Mouse (Mus musculus): Measurements from ENCODE around the gene Tia1. TPM values are rescaled to one million over a fixed set of nuclear protein-coding genes. Genes with fewer than 3 reads are reported as not detected.

Tia1 gene
- polyA plus RNA-seq, 1 experiment from 2014 or later: 110 TPM

DNA sequence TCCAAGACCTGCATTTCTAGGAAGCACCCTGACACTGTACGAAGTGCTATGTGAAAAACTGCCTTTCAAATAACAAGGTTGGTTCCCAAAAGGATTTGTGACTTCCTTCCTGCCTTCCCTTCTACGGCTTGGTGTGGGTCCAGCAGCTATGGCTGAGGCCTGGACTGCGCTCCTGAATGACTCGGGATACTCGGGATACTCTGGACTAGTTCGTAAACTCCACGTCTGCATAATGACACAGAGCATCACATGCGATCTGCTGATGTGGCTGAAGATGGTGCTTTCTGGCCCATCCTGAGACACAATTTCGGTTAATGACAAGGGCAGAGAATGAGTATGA, 67.7 kb downstream of the Tia1 start:
- Histone ChIP-seq H3K27ac (ENCODE audit: low read length) (peak overlapping the region; percentile 57), H3K9ac (ENCODE audit: low read depth, low read length) (peak overlapping the region; percentile 56), H3K4me3 (ENCODE audit: low read length) (peak overlapping the region; percentile 38), H3K4me1 (ENCODE audit: control insufficient read depth, insufficient read depth, low read length) (peaks cover 9% of the 10 kb centered on the region), H3K36me3 (ENCODE audit: control insufficient read depth, insufficient read depth, low read length) (no peaks in the 10 kb centered on the region), H3K27me3 (replicated peaks; ENCODE audit: control insufficient read depth, insufficient read depth, low read length) (no peaks in the 10 kb centered on the region), H3K4me2 (ENCODE audit: low read depth, low read length) (peak overlapping the region; percentile 53), H3K9me3 (ENCODE audit: control insufficient read depth, low read length) (no peaks in the 10 kb centered on the region)
- peak; percentile 43 for ATAC-seq
- WGBS: 15% methylated on average over 9 of the region's 9 CpGs

DNA sequence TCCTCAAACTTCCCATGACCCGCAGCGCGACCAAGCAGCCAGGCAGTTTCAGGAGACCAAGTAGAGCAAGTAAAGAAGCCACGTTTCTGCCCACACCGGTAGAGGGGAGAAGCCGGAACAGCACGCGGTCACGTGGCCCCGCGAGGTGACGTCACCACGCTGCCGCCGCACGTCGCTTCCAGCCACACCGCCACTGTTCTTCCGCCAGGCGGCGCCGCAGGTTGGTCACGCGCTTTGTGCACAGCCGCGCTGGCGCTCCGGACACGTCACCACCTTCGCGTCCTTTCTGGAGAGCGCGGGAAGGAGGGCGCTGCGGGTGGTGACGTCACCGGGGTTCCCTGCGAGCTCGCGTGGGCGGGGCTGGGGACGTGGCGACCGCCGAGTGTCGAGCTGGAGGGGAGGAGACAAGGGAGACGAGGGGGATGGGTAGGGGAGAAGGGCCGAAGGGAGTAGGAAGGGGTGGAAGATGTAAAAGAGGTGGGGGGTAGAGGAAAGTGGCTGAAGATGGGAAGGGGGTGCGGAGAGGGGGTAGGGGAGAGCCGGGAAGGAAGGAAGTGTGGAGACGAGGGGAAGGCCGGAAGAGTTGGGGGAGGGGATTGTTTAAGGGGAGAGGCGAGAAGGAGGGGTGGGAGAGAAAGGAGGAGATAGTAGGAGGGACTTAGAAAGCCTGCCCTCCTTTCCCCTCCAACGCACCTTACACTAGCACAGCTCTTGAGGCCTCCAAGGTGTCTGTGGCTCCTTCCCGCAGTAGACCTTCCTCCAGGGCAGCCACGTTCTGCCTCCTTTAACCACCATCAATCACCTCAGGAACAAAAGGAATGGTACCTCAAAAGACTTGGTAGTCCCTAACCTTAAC, 68.3 kb downstream of the Tia1 start:
- 0% methylated on average over 56 of the region's 56 CpGs for WGBS
- H3K27ac ChIP-seq (ENCODE audit: low read length): peak overlapping the region; percentile 89

DNA sequence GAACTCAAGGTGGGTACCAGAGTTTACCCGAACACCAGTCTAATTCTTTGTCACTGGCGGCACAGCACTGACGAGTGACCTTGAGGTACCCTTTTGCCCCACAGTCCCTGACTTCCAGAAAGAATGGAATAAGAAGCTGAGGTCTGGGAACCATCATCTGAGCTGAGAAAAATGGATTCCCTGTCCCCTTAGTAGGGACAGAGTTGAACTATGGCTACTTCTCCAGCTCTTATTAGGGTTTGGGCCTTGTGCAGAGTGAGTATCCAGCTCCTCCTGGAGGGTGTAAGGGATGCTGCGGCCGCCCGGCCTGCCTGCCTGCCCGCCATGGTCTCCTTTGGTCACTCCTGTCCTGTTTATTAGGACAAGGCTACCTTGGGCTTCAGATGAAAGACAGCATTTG, 69.1 kb downstream of the Tia1 start:
- 43% methylated on average over 7 of the region's 7 CpGs for WGBS
- peak; percentile 6; the same call in 1 of the 2 replicates for ATAC-seq
- H3K4me2 ChIP-seq (ENCODE audit: low read depth, low read length): peak overlapping the region; percentile 60

More for the DNA sequence above, 68.3 kb downstream of the Tia1 start:
- H3K27me3 ChIP-seq (replicated peaks; ENCODE audit: control insufficient read depth, insufficient read depth, low read length): no peaks in the 10 kb centered on the region
- H3K9ac ChIP-seq (ENCODE audit: low read depth, low read length): peak overlapping the region; percentile 73
- peak; percentile 94 for ATAC-seq
- peaks cover 11% of the 10 kb centered on the region for H3K4me1 ChIP-seq (ENCODE audit: control insufficient read depth, insufficient read depth, low read length)
- H3K4me2 ChIP-seq (ENCODE audit: low read depth, low read length): peak overlapping the region; percentile 60
- H3K9me3 ChIP-seq (ENCODE audit: control insufficient read depth, low read length): no peaks in the 10 kb centered on the region
- no peaks in the 10 kb centered on the region for H3K36me3 ChIP-seq (ENCODE audit: control insufficient read depth, insufficient read depth, low read length)
- H3K4me3 ChIP-seq (ENCODE audit: low read length): peak overlapping the region; percentile 38

DNA sequence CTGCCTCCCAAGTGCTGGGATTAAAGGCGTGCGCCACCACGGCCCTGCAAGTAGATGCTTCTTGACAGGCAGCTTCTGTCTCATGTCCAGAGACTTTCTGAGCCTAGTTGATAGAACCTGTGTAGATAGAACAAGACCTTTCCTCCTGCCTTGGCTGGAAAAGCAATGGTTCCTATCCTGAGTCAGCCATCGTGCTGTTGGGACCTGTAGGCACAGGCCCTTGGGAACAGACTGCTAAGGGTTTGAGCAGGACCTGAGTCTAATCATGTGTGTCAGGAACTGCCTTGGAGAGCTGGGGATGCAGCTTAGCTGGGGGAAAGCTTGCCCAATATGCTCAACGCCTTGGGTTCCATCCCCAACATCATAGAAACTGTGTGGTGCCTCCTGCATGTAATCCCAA, 70.1 kb downstream of the Tia1 start:
- Histone ChIP-seq H3K9ac (ENCODE audit: low read depth, low read length) (no peak overlapping the region), H3K27ac (ENCODE audit: low read length) (no peak overlapping the region), H3K4me3 (ENCODE audit: low read length) (no peak overlapping the region), H3K4me1 (ENCODE audit: control insufficient read depth, insufficient read depth, low read length) (peaks cover 21% of the 10 kb centered on the region), H3K36me3 (ENCODE audit: control insufficient read depth, insufficient read depth, low read length) (no peaks in the 10 kb centered on the region), H3K4me2 (ENCODE audit: low read depth, low read length) (no peak overlapping the region), H3K9me3 (ENCODE audit: control insufficient read depth, low read length) (no peaks in the 10 kb centered on the region), H3K27me3 (replicated peaks; ENCODE audit: control insufficient read depth, insufficient read depth, low read length) (no peaks in the 10 kb centered on the region)
- 94% methylated on average over 5 of the region's 5 CpGs for WGBS
- ATAC-seq: no peak

More for the DNA sequence above, 69.1 kb downstream of the Tia1 start:
- peak overlapping the region; percentile 38 for H3K4me3 ChIP-seq (ENCODE audit: low read length)
- H3K4me1 ChIP-seq (ENCODE audit: control insufficient read depth, insufficient read depth, low read length): peaks cover 16% of the 10 kb centered on the region
- H3K27me3 ChIP-seq (replicated peaks; ENCODE audit: control insufficient read depth, insufficient read depth, low read length): no peaks in the 10 kb centered on the region
- no peaks in the 10 kb centered on the region for H3K36me3 ChIP-seq (ENCODE audit: control insufficient read depth, insufficient read depth, low read length)
- H3K9ac ChIP-seq (ENCODE audit: low read depth, low read length): peak overlapping the region; percentile 73
- peak overlapping the region; percentile 89 for H3K27ac ChIP-seq (ENCODE audit: low read length)
- H3K9me3 ChIP-seq (ENCODE audit: control insufficient read depth, low read length): no peaks in the 10 kb centered on the region

DNA sequence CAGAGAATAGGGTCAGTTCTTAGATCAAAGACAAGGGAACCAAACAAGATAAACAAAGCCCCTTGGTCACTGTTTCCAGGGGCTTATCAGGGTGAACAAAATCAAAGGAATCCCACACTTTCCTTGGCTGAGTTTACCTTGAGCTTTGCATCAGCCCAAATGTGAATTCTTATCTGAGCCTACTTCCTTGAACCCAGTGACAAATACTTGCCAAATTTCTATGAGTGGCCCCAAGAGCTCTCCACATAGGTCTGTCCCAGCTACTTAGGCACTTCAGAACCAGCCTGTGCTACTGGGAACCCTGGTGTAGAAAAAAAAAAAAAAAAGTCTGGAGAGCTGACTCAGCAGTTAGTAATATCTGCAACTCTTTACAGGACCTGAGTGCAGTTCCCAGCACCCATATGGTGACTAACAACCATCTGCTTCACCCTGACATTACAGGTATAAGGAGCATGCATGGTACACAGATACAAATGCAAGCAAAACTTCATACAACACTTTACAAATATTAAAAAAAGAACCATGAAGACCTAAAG, 70.7 kb downstream of the Tia1 start:
- Histone ChIP-seq H3K4me3 (ENCODE audit: low read length) (no peak overlapping the region), H3K27ac (ENCODE audit: low read length) (no peak overlapping the region), H3K27me3 (replicated peaks; ENCODE audit: control insufficient read depth, insufficient read depth, low read length) (no peaks in the 10 kb centered on the region), H3K4me1 (ENCODE audit: control insufficient read depth, insufficient read depth, low read length) (peaks cover 27% of the 10 kb centered on the region), H3K36me3 (ENCODE audit: control insufficient read depth, insufficient read depth, low read length) (no peaks in the 10 kb centered on the region), H3K9ac (ENCODE audit: low read depth, low read length) (no peak overlapping the region), H3K9me3 (ENCODE audit: control insufficient read depth, low read length) (no peaks in the 10 kb centered on the region), H3K4me2 (ENCODE audit: low read depth, low read length) (no peak overlapping the region)
- ATAC-seq: no peak

DNA sequence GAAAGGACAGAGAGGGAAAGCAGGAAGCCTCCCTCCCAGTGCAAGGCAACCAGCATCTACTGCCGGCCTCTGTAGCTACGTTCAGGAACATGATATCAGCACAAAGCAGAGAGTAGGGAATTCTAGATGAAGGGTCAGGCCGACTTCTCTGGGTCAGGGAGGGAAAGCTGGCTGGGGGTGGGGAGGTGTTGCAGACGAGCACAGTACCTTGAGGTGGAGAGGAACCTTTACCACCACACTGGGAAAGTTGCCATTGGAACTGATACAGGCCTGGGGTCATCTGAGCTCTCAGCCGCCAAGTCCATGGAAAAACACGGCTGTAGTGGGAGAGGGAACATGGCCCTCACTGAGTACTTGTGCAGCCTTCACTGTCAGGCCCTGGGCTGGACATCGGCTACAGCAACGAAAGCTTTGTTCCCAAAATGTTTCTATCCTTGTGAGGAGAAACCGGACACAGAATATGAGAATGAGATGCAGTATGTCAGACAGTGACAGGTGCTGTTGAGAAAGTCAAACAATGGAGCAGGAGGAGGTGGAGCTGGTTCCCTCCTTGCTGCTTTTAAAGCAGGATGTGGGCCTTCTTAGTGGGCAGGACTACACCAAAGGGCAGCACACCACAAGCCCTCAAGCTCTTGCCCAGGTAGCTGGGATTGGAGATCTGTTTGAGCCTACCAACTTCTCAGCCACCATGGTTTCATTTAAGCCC, 71.6 kb downstream of the Tia1 start:
- H3K4me2 ChIP-seq (ENCODE audit: low read depth, low read length): no peak overlapping the region
- H3K4me1 ChIP-seq (ENCODE audit: control insufficient read depth, insufficient read depth, low read length): peaks cover 30% of the 10 kb centered on the region
- 0 out of 2 replicates have a peak overlapping the region, but pooled peaks have one; percentile 9 for H3K9ac ChIP-seq (ENCODE audit: low read depth, low read length)
- H3K27ac ChIP-seq (ENCODE audit: low read length): peak overlapping the region; percentile 42
- no peak for ATAC-seq
- H3K36me3 ChIP-seq (ENCODE audit: control insufficient read depth, insufficient read depth, low read length): no peaks in the 10 kb centered on the region
- H3K27me3 ChIP-seq (replicated peaks; ENCODE audit: control insufficient read depth, insufficient read depth, low read length): no peaks in the 10 kb centered on the region
- H3K9me3 ChIP-seq (ENCODE audit: control insufficient read depth, low read length): no peaks in the 10 kb centered on the region
- WGBS: 71% methylated on average over 9 of the region's 9 CpGs
- H3K4me3 ChIP-seq (ENCODE audit: low read length): no peak overlapping the region

DNA sequence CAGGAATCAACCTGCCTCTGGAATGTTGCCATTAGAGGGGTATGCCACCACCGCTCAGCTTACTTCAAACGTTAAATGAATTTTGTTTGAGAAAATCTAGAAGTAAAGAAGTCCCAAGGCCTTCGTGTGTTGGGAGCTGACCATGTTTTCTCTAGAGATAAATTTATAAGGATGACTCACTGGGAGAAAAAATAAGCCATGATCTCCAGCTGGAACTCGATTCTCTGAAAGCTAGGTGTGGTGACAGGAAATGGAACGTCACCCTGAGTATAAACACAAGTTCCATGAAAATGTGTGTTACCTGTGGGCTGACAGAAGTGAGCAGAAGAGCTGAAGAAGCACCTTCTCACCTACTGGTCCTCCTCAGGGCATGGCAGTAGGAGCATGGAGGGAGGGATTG, 72.9 kb downstream of the Tia1 start:
- Histone ChIP-seq H3K27ac (ENCODE audit: low read length) (0 out of 2 replicates have a peak overlapping the region, but pooled peaks have one; percentile 8), H3K4me2 (ENCODE audit: low read depth, low read length) (no peak overlapping the region), H3K9me3 (ENCODE audit: control insufficient read depth, low read length) (no peaks in the 10 kb centered on the region), H3K4me3 (ENCODE audit: low read length) (no peak overlapping the region), H3K36me3 (ENCODE audit: control insufficient read depth, insufficient read depth, low read length) (no peaks in the 10 kb centered on the region), H3K9ac (ENCODE audit: low read depth, low read length) (no peak overlapping the region), H3K27me3 (replicated peaks; ENCODE audit: control insufficient read depth, insufficient read depth, low read length) (no peaks in the 10 kb centered on the region), H3K4me1 (ENCODE audit: control insufficient read depth, insufficient read depth, low read length) (peaks cover 38% of the 10 kb centered on the region)
- WGBS: 68% methylated on average over 5 of the region's 5 CpGs
- no peak for ATAC-seq

DNA sequence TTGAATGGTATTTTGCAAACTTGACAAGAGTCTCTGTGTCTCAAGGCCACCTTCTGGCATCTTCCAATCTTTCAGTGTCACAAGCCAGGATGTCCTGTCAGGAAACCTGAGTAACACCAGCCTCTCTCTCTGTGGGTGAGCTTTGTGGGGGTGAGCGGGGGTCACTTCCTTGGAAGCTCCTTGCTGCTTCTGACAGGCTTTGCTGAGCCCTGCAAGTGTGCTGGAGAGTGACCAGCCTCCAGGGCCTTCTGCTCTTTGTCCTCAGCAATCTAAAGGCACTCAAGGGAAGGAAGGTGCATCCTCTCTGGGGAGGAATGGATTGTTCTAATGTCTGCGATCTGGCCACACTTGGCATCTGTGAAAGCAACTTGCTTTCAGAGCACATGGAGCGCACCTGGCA, 75.3 kb downstream of the Tia1 start:
- no peak overlapping the region; the same call in 1 of the 2 replicates for H3K9ac ChIP-seq (ENCODE audit: low read depth, low read length)

DNA sequence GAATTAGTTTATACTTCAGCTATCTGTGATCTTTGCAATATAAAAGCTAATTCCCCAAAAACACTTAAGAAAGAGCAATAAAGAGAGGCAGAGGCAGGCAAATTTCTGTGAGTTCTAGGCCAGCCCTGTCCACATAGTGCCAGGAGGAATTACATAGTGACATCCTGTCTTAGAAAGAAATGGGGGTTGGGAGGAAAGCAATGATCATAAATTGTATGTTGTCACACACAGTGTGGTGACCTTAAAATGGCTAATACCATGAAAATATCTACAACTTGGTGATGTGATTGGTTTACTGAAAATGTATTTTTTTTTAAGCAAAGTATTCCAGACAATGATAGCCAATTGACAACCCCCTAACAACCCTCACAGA, 75.8 kb downstream of the Tia1 start:
- H3K9me3 ChIP-seq (ENCODE audit: control insufficient read depth, low read length): no peaks in the 10 kb centered on the region
- H3K27ac ChIP-seq (ENCODE audit: low read length): peak overlapping the region; percentile 91
- H3K4me1 ChIP-seq (ENCODE audit: control insufficient read depth, insufficient read depth, low read length): peaks cover 31% of the 10 kb centered on the region
- no peak for ATAC-seq
- H3K9ac ChIP-seq (ENCODE audit: low read depth, low read length): no peak overlapping the region; the same call in 1 of the 2 replicates
- no peaks in the 10 kb centered on the region for H3K36me3 ChIP-seq (ENCODE audit: control insufficient read depth, insufficient read depth, low read length)
- H3K27me3 ChIP-seq (replicated peaks; ENCODE audit: control insufficient read depth, insufficient read depth, low read length): no peaks in the 10 kb centered on the region
- no peak overlapping the region for H3K4me3 ChIP-seq (ENCODE audit: low read length)
- no peak overlapping the region; the same call in 1 of the 2 replicates for H3K4me2 ChIP-seq (ENCODE audit: low read depth, low read length)

More for the DNA sequence above, 75.3 kb downstream of the Tia1 start:
- Histone ChIP-seq H3K27ac (ENCODE audit: low read length) (peak overlapping the region; percentile 67), H3K9me3 (ENCODE audit: control insufficient read depth, low read length) (no peaks in the 10 kb centered on the region), H3K4me3 (ENCODE audit: low read length) (no peak overlapping the region), H3K27me3 (replicated peaks; ENCODE audit: control insufficient read depth, insufficient read depth, low read length) (no peaks in the 10 kb centered on the region), H3K36me3 (ENCODE audit: control insufficient read depth, insufficient read depth, low read length) (no peaks in the 10 kb centered on the region), H3K4me2 (ENCODE audit: low read depth, low read length) (no peak overlapping the region), H3K4me1 (ENCODE audit: control insufficient read depth, insufficient read depth, low read length) (peaks cover 31% of the 10 kb centered on the region)
- ATAC-seq: no peak
- WGBS: 63% methylated on average over 3 of the region's 3 CpGs

Data from intestine, embryonic 16.5 days (tissue).